Mouse (Mus musculus) C2C12 (cell line): Measurements from ENCODE around the gene Psmc3ip. TPM values are rescaled to one million over a fixed set of nuclear protein-coding genes. Genes with fewer than 3 reads are reported as not detected.

ENCODE experiments used
- H3K27me3 ChIP-seq: one replicate; pipeline ENCODE4 v1.6.1; 2011; ENCODE audit not compliant: control insufficient read depth, insufficient read depth, insufficient read length
- H3K36me3 ChIP-seq: one replicate; pipeline ENCODE4 v1.6.1; 2011; ENCODE audit not compliant: control insufficient read depth, insufficient read depth
- H3K4me3 ChIP-seq: one replicate; pipeline ENCODE4 v1.5.1; 2011; ENCODE audit warnings: mild to moderate bottlenecking, control low read depth; ENCODE audit not compliant: poor library complexity, insufficient read depth, severe bottlenecking
- H3K79me2 ChIP-seq: one replicate; pipeline ENCODE4 v1.6.1; 2011; ENCODE audit not compliant: control insufficient read depth, insufficient read depth
- H3K79me3 ChIP-seq: one replicate; pipeline ENCODE4 v1.6.1; 2011; ENCODE audit warnings: low read depth, control low read depth
- H3ac ChIP-seq: one replicate; pipeline ENCODE3; 2011; ENCODE audit warnings: low read depth; ENCODE audit not compliant: control insufficient read depth, insufficient read length
- CEBPB ChIP-seq: IDR thresholded peaks from one replicate; pipeline ENCODE4 v1.6.1; 2011; ENCODE audit warnings: low read depth, mild to moderate bottlenecking, control low read depth, moderate library complexity
- CTCF ChIP-seq: IDR thresholded peaks from one replicate; pipeline ENCODE4 v1.5.1; 2011; ENCODE audit not compliant: control insufficient read depth, insufficient read depth, insufficient read length
- FOSL1 ChIP-seq: IDR thresholded peaks from one replicate; pipeline ENCODE4 v1.8.0; 2011; ENCODE audit warnings: mild to moderate bottlenecking, low read length; ENCODE audit not compliant: poor library complexity, insufficient read depth, severe bottlenecking
- MAX ChIP-seq: IDR thresholded peaks from one replicate; pipeline ENCODE4 v1.6.1; 2011; ENCODE audit warnings: mild to moderate bottlenecking, control low read depth
- MYOD1 ChIP-seq: IDR thresholded peaks from one replicate; pipeline ENCODE4 v1.6.1; 2011; ENCODE audit warnings: low read depth; ENCODE audit not compliant: control insufficient read depth, insufficient read length
- MYOG ChIP-seq: IDR thresholded peaks from one replicate; pipeline ENCODE4 v1.6.1; 2011; ENCODE audit not compliant: control insufficient read depth, insufficient read length; ENCODE audit errors: extremely low read depth
- USF1 ChIP-seq: IDR thresholded peaks from one replicate; pipeline ENCODE4 v1.6.1; 2011; ENCODE audit warnings: low read depth, mild to moderate bottlenecking, control low read depth, moderate library complexity
- polyA plus RNA-seq: library from polyadenylated mRNA; unstranded; fragments of >200 nt; fragmentation: generic; extraction: Trizol; gene quantifications from one replicate; pipeline ENCODE4 v1.2.1, GENCODE M21; 2012; ENCODE audit warnings: missing spikeins

The Psmc3ip gene
- polyA plus RNA-seq, 1 experiment = 24.0 TPM

DNA sequence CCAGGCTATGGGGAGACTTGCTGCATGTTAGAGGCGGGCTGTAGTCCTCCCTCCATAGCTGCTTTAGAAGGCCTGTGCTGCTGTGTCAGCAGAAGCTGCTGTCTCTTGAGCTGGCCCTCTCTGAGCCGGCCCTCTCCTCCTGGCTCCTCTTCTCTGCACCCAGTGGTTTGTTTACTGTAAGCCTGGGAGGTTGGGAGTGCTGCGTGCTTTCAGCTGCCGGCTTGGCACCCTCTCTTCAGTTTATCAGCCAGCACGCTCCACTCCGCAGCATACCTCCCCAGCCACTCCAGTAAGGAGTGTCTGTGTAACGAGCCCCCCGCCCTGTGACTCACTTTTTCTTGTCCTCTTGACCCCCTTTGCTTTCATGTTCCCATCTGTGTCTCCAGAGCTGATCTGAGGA is 38.4 kb downstream of the Psmc3ip start:
- Histone ChIP-seq H3K79me3 (no peaks in the 10 kb centered on the region), H3K79me2 (no peaks in the 10 kb centered on the region), H3K36me3 (peaks cover under 1% of the 10 kb centered on the region), H3K27me3 (no peaks in the 10 kb centered on the region), H3K4me3 (no peak overlapping the region), H3ac (no peak overlapping the region)
- TF ChIP-seq MYOG = no peak
- TF ChIP-seq FOSL1 = no peak
- no peak for TF ChIP-seq USF1
- TF ChIP-seq CEBPB = no peak
- TF ChIP-seq MAX = no peak
- no peak for TF ChIP-seq CTCF
- TF ChIP-seq MYOD1 = no peak

GRCm38 (mm10) chr11:101055418-101055817 is 39.8 kb downstream of the Psmc3ip start:
- TF ChIP-seq USF1 (no peak), MYOG (no peak), MYOD1 (no peak), CTCF (no peak), FOSL1 (no peak), MAX (no peak), CEBPB (no peak)
- H3K79me2 ChIP-seq = no peaks in the 10 kb centered on the region
- no peaks in the 10 kb centered on the region for H3K27me3 ChIP-seq
- H3K79me3 ChIP-seq = no peaks in the 10 kb centered on the region
- H3K4me3 ChIP-seq = no peak overlapping the region
- no peak overlapping the region for H3ac ChIP-seq
- H3K36me3 ChIP-seq = peaks cover 8% of the 10 kb centered on the region

DNA sequence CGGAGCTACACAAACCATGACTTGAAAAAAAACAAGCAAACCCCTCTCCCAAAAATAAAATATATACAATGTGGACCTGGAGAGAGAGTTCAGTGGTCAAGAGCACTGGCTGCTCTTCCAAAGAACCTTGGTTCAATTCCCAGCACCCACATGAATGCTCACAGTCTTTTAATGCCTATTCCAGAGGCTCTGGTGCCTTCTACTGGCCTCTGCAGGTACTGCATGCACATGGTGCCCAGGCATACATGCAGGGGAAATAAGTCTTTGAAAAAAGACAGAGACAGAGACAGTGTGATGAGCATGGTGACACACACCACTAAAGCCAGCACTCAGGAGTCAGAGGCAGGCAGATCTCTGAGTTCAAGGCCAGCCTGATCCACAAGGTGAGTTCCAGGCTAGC is 41.3 kb downstream of the Psmc3ip start:
- Histone ChIP-seq H3K79me3 (no peaks in the 10 kb centered on the region), H3K27me3 (no peaks in the 10 kb centered on the region), H3ac (no peak overlapping the region), H3K4me3 (no peak overlapping the region), H3K36me3 (peaks cover 13% of the 10 kb centered on the region), H3K79me2 (no peaks in the 10 kb centered on the region)
- TF ChIP-seq CTCF (no peak), CEBPB (no peak), MYOD1 (no peak), FOSL1 (no peak), MAX (no peak), USF1 (no peak), MYOG (no peak)

DNA sequence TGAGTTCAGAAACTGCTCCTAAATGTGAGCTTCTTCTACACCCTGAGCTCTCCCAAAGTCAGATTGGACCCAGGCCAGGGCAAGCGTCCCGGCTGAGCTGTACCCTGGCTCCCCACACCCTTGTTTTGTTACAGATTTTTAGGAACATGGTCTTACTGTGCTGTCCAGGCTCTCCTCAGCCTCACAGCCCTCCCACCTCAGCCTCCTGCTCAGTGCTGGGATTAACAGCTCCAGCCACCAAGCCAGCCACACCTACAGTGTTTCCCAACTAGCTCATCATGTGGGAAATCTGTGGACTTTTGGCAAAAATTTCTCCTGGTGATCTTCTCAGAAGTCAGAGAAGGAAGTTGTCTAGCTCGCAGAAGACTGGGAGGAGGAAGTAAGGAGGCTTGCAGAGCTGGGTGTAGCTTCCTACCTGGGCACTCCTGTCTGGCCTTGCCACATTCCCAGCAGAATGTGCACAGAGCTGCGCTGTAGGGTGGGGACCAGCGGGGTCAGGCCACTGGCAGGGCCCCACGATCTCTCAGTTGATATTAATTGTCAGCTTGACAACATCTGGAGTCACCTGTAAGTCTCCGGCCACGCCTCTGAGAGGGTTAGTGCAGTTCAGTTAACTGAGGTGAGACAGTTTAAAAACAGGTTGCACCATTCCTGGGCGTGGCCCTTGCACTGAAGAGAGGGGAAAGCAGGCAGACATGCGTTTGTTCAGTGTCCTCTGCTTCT is 42.3 kb downstream of the Psmc3ip start:
- Histone ChIP-seq H3K27me3 (no peaks in the 10 kb centered on the region), H3K79me2 (no peaks in the 10 kb centered on the region), H3K79me3 (no peaks in the 10 kb centered on the region), H3K4me3 (no peak overlapping the region), H3ac (no peak overlapping the region), H3K36me3 (peaks cover 18% of the 10 kb centered on the region)
- TF ChIP-seq USF1 = no peak
- no peak for TF ChIP-seq MYOG
- no peak for TF ChIP-seq MYOD1
- TF ChIP-seq CEBPB = no peak
- no peak for TF ChIP-seq CTCF
- TF ChIP-seq MAX = no peak

- no peaks in the 10 kb centered on the region for H3K79me3 ChIP-seq
- H3K79me2 ChIP-seq = no peaks in the 10 kb centered on the region
- H3K4me3 ChIP-seq = no peak overlapping the region
- peaks cover 19% of the 10 kb centered on the region for H3K36me3 ChIP-seq
- TF ChIP-seq MYOD1 = no peak
- no peak for TF ChIP-seq MAX
- no peak for TF ChIP-seq CEBPB
- no peak for TF ChIP-seq CTCF
- TF ChIP-seq FOSL1 = no peak
- TF ChIP-seq MYOG = no peak
- H3ac ChIP-seq = no peak overlapping the region
- no peaks in the 10 kb centered on the region for H3K27me3 ChIP-seq
Observed at GRCm38 (mm10) chr11:101051617-101052016, 43.6 kb downstream of the Psmc3ip start.
